Mouse (Mus musculus) intestine, embryonic 16.5 days (tissue): ENCODE measurements around the gene Ppia. TPM values are rescaled to one million over a fixed set of nuclear protein-coding genes. Genes with fewer than 3 reads are reported as not detected.
A peak's percentile ranks its signal among the peaks of the same experiment; 100 is the strongest.
"Not testable (repeated sequence)": the region's sequence is repeated elsewhere in the genome, so short reads cannot be mapped to it uniquely, and the experiment has no call there.

Source experiments
- ATAC-seq: fragments of 200-750 bp; cut with Nextera tagmentation; 2 replicates; pipeline ENCODE4 v1.8.0; 2017; ENCODE audit warnings: moderate TSS enrichment, moderate library complexity
- H3K27ac ChIP-seq: fragments of 300-500 bp; sonication (generic); 2 replicates; pipeline ENCODE4 v1.5.1; 2014; ENCODE audit warnings: mild to moderate bottlenecking, low read length
- H3K27me3 ChIP-seq: fragments of 300-500 bp; sonication (generic); replicated peaks from 2 replicates; pipeline ENCODE4 v1.6.1; 2014; ENCODE audit warnings: low read length, control low read depth, mixed read lengths; ENCODE audit not compliant: control insufficient read depth, insufficient read depth
- H3K36me3 ChIP-seq: fragments of 300-500 bp; sonication (generic); 2 replicates; pipeline ENCODE4 v1.6.1; 2014; ENCODE audit warnings: low read length, control low read depth; ENCODE audit not compliant: control insufficient read depth, insufficient read depth
- H3K4me1 ChIP-seq: fragments of 300-500 bp; sonication (generic); 2 replicates; pipeline ENCODE4 v1.6.1; 2014; ENCODE audit warnings: low read length, control low read depth, mixed read lengths; ENCODE audit not compliant: control insufficient read depth, insufficient read depth
- H3K4me2 ChIP-seq: fragments of 300-500 bp; sonication (generic); 2 replicates; pipeline ENCODE4 v1.6.1; 2014; ENCODE audit warnings: low read depth, low read length, control low read depth
- H3K4me3 ChIP-seq: fragments of 300-500 bp; sonication (generic); 2 replicates; pipeline ENCODE4 v1.5.1; 2014; ENCODE audit warnings: mild to moderate bottlenecking, low read length
- H3K9ac ChIP-seq: fragments of 300-500 bp; sonication (generic); 2 replicates; pipeline ENCODE4 v1.6.1; 2014; ENCODE audit warnings: low read depth, low read length
- H3K9me3 ChIP-seq: fragments of 300-500 bp; sonication (generic); 2 replicates; pipeline ENCODE4 v1.6.1; 2016; ENCODE audit warnings: low read length, control low read depth; ENCODE audit not compliant: control insufficient read depth
- WGBS: fragments of 180-500 bp; shearing (Covaris S2); extraction: QIAGEN DNeasy Blood & Tissue Kit; methylation state at CpG from one replicate; pipeline ENCODE4 v1.1.7; 2014; 5-methylcytosine and 5-hydroxymethylcytosine counted together
- polyA plus RNA-seq: library from polyadenylated mRNA; unstranded; fragments of >200 nt; fragmentation: Nextera tagmentation; extraction: Ambion mirVana; gene quantifications from 2 replicates; pipeline ENCODE4 v1.2.1, GENCODE M21; 2015

Ppia gene
- polyA plus RNA-seq, 1 experiment from 2014 or later = 5,444 TPM

DNA sequence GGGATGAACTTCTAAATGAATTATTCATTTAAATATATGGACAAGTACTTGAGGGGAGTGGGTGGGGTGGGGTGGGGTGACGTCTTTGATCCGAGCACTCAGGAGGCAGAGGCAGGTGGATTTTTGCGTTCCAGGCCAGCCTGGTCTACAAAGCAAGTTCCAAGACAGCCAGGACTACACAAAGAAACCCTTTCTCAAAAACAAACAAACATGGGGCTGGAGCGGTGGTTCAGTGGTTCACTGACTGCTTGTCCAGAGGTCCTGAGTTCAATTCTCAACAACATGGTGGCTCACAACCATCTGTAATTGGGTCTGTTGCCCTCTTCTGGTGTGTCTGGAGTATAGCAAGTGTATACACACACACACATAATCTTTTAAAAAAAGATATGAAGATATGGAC, 30.2 kb downstream of the Ppia start:
- H3K9me3 ChIP-seq = no peaks in the 10 kb centered on the region; the same call in 1 of the 2 replicates
- H3K4me2 ChIP-seq = no peak overlapping the region
- H3K9ac ChIP-seq = no peak overlapping the region
- WGBS = 82% methylated on average over 4 of the region's 4 CpGs
- no peaks in the 10 kb centered on the region for H3K36me3 ChIP-seq
- no peak overlapping the region for H3K4me3 ChIP-seq
- no peaks in the 10 kb centered on the region for H3K27me3 ChIP-seq
- no peak for ATAC-seq
- H3K4me1 ChIP-seq = no peaks in the 10 kb centered on the region
- no peak overlapping the region for H3K27ac ChIP-seq

DNA sequence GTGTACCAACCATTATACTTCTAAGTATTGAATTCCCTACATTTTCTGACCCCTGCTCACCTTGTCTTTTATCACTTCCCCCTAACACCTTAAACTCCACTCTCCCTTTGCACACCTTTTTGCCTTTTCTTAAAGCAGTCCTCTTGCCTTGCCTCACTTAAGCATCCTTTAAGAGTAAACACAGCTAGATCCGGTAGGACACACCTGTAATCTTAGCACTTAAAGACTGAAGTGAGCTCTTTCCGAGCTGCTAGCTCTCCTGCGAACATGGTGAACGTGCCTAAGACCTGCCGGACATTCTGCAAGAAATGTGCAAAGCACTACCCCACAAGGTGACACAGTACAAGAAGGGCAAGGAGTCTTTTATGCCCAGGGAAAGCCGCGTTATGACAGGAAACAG, 30.7 kb downstream of the Ppia start:
- Histone ChIP-seq H3K4me1 (no peaks in the 10 kb centered on the region), H3K9me3 (no peaks in the 10 kb centered on the region; the same call in 1 of the 2 replicates), H3K36me3 (no peaks in the 10 kb centered on the region), H3K9ac (no peak overlapping the region), H3K4me3 (no peak overlapping the region), H3K27ac (no peak overlapping the region), H3K4me2 (no peak overlapping the region), H3K27me3 (no peaks in the 10 kb centered on the region)
- 84% methylated on average over 7 of the region's 7 CpGs for WGBS
- no peak for ATAC-seq

DNA sequence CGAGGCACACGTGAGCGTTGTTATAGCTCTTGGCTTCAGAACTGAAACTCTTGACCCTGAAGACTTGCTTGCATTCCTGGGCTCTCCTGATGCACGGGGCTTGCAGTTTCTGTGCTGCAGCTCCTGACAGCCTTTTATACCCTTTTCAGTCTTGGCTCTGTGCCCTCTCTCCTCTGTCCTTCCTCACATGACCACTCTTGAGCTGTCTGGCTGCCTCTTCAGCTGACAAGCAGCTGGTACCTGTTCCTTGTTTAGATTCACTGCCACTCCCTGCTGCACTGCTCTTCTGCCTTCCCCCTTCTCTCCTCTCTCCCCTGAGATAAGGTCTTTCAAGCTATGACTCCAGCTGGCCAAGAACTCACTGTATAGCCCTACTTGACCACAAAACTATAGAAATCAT, 32.2 kb downstream of the Ppia start:
- Histone ChIP-seq H3K4me2 (no peak overlapping the region), H3K9me3 (no peaks in the 10 kb centered on the region), H3K4me3 (no peak overlapping the region), H3K36me3 (no peaks in the 10 kb centered on the region), H3K9ac (no peak overlapping the region), H3K27ac (no peak overlapping the region), H3K4me1 (no peaks in the 10 kb centered on the region), H3K27me3 (no peaks in the 10 kb centered on the region)
- 78% methylated on average over 4 of the region's 4 CpGs for WGBS
- ATAC-seq = no peak

DNA sequence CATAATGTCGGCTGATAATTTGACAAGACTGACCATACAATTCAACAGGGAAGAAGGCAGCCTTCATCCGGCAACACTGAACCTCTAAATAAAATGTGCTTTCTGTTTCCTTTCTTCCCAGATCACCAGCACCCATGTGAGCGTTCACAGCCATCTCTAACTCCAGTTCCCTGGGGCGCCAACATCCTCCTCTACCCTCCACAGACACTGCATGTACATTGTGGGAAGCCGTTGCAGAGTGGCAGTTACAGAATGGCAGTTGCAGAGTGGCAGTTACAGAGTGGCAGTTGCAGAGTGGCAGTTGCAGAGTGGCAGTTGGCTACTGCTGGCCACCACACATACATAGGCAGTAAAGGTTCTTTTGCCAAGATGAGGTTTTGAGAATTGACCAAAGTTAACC, 32.9 kb downstream of the Ppia start:
- not testable (repeated sequence) for H3K9me3 ChIP-seq, H3K36me3 ChIP-seq, H3K27me3 ChIP-seq, H3K4me1 ChIP-seq, H3K4me3 ChIP-seq, H3K4me2 ChIP-seq, ATAC-seq, H3K27ac ChIP-seq, H3K9ac ChIP-seq
- WGBS = 90% methylated on average over 5 of the region's 5 CpGs

DNA sequence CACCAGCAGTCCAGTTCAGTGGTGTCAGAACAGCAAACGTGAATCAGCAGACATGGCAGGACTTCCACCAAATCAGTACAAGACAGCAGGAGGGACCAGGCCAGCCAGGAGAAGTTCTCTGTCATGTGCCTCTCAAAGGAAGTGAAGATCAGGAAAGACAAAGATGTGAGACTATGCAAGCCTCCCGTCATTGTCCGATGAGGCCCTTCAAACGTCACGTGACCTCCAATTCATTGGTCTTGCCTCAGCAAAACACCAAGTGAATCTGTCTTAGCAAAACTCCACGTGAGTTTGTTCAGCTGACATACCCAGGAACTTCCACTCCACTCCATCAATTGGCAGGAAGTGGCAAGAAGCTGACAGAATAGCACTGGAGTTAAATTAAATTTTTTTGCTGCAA, 40.8 kb downstream of the Ppia start:
- Histone ChIP-seq H3K27ac (no peak overlapping the region), H3K4me1 (no peaks in the 10 kb centered on the region), H3K9ac (no peak overlapping the region), H3K9me3 (no peaks in the 10 kb centered on the region), H3K4me3 (no peak overlapping the region), H3K27me3 (no peaks in the 10 kb centered on the region), H3K4me2 (no peak overlapping the region), H3K36me3 (no peaks in the 10 kb centered on the region)
- WGBS = 79% methylated on average over 6 of the region's 6 CpGs
- ATAC-seq = no peak

DNA sequence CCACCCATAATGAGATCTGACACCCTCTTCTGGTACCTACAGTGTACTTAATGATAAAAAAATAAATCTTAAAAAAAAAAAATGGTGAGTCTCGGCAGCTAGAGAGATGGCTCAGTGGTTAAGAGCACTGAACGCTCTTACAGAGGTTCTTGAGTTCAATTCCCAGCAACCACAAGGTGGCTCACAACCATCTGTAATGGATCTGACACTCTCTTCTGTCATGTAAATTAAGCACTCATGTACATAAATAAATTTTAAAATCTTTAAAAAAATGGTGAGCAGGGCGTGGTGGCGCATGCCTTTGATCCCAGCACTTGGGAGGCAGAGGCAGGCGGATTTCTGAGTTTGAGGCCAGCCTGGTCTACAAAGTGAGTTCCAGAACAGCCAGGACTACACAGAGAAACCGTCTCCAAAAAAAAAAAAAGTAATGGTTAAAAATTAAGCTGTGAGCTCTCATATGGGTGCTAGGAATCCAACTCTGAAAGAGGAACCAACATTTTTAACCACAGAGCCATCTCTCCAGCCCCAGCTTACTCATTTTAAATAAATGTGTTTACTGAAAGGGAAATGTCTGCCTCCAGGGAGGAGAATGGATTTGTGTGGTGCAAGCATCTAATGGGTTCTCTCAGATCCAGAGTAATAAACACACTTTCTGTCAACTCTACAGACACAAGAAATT, 48.1 kb downstream of the Ppia start:
- H3K27me3 ChIP-seq = no peaks in the 10 kb centered on the region
- H3K4me2 ChIP-seq = no peak overlapping the region
- no peak overlapping the region for H3K27ac ChIP-seq
- peaks cover 11% of the 10 kb centered on the region for H3K36me3 ChIP-seq
- H3K4me1 ChIP-seq = no peaks in the 10 kb centered on the region
- no peak overlapping the region for H3K4me3 ChIP-seq
- no peaks in the 10 kb centered on the region for H3K9me3 ChIP-seq
- no peak for ATAC-seq
- H3K9ac ChIP-seq = no peak overlapping the region
- 83% methylated on average over 6 of the region's 6 CpGs for WGBS

DNA sequence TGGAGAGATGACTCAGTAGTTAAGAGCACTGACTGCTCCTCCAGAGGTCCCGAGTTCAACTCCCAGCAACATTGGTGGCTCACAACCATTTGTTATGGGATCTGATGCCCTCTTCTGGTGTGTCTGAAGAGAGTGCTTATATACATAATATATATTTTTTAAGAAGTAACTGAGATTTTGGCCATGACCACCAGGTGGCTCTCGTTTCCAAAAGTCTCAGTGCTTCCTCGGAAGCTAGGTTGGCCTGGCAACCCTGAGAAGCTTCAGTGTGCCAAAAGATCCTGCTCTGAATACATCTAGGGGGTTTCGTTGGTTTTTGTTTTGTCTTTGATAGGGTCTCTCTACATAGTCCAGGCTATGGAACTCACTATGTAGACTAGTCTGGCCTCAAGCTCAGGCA, 49.9 kb downstream of the Ppia start:
- no peaks in the 10 kb centered on the region for H3K9me3 ChIP-seq
- ATAC-seq = peak; percentile 69

DNA sequence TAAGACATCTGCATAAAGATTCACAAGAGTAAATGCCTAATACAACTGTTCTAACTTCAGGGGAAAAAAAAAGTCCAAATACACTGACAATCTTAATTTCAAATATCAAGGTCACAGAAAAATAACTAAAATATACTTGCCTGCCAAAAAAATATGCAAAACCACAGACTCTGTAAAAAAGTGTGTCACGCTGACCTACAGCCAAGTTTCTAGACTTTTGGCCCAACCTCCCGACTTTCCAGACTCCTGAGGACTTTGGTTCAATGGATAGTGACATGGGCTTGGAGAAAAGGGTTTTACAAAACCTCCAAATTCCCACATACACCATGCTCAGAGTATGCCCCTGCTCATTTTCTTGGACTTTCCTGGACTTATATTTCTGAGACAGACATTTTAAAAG, 53.3 kb downstream of the Ppia start:
- peaks cover 11% of the 10 kb centered on the region for H3K36me3 ChIP-seq
- H3K9me3 ChIP-seq = no peaks in the 10 kb centered on the region
- H3K27me3 ChIP-seq = no peaks in the 10 kb centered on the region
- ATAC-seq = no peak
- peaks cover 5% of the 10 kb centered on the region for H3K4me1 ChIP-seq
- no peak overlapping the region for H3K4me2 ChIP-seq
- H3K4me3 ChIP-seq = no peak overlapping the region
- WGBS = 85% methylated on average over 2 of the region's 2 CpGs
- no peak overlapping the region for H3K27ac ChIP-seq
- no peak overlapping the region for H3K9ac ChIP-seq

More for the DNA sequence above, 49.9 kb downstream of the Ppia start:
- peaks cover 11% of the 10 kb centered on the region for H3K36me3 ChIP-seq
- no peak overlapping the region for H3K27ac ChIP-seq
- H3K4me2 ChIP-seq = no peak overlapping the region
- no peaks in the 10 kb centered on the region for H3K27me3 ChIP-seq
- H3K9ac ChIP-seq = no peak overlapping the region
- H3K4me3 ChIP-seq = no peak overlapping the region
- H3K4me1 ChIP-seq = no peaks in the 10 kb centered on the region; the same call in 1 of the 2 replicates
- 27% methylated on average over 4 of the region's 4 CpGs for WGBS
